Mouse (Mus musculus): ENCODE data around the gene Smarca5.

The Smarca5 gene

GRCm38 (mm10) chr8:80739155-80739924, at the start of gene Smarca5:
TSS of gene Smarca5 (minus strand) at chr8:80739497.
- peak; percentile 96 for DNase-seq (ENCODE audit: low spot score)

DNA sequence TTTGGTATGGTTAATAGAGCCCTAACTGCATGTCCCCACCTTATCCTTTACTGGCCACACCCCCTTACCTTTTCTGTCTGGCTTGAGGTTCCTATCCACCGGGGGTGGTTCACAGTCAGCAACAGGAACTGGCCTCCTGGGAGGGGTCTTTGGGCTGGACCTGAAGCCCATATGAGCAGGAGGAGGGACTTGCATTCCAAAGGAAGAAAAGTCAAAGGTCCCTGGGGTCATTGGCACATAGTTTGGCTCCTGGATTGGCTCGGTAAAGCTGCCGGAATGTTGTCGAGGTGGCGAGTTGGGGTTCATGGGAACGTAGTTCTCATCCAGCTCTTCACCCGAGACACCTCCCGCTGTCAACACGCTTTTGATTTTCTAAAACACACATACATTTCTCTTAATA, 45.3 kb upstream of the Smarca5 start:
- no peak for DNase-seq (ENCODE audit: low spot score)

- no peak for DNase-seq (ENCODE audit: low spot score)
These were observed 44.0 kb upstream of the Smarca5 start for GRCm38 (mm10) chr8:80783271-80783670.

- DNase-seq (ENCODE audit: low spot score): no peak
These were observed 42.0 kb upstream of the Smarca5 start for GRCm38 (mm10) chr8:80781338-80781737.

GRCm38 (mm10) chr8:80780271-80780670, 41.0 kb upstream of the Smarca5 start:
- no peak for DNase-seq (ENCODE audit: low spot score)

DNA sequence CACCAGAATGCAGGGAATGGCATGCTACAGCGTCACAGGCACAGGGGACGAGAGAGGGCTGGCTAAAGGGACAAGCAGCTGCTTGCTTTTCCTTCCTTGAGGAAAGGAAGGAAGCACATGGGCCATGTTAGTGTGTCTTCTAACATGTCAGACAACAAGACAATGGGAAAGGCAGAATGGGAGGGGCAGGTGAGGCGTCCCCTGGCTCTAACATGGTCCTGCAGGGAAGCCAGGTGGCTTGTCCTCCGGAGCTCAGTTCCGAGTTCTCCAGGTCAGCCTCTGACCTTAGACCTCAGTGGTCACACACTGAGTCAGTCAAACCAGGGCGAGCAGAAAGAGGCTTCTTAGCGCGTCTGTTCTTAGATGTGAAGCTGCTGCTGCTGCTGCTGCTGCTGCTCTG, 37.1 kb upstream of the Smarca5 start:
- DNase-seq (ENCODE audit: low spot score): no peak

GRCm38 (mm10) chr8:80772732-80773460, 33.6 kb upstream of the Smarca5 start:
- DNase-seq (ENCODE audit: low spot score): no peak

DNA sequence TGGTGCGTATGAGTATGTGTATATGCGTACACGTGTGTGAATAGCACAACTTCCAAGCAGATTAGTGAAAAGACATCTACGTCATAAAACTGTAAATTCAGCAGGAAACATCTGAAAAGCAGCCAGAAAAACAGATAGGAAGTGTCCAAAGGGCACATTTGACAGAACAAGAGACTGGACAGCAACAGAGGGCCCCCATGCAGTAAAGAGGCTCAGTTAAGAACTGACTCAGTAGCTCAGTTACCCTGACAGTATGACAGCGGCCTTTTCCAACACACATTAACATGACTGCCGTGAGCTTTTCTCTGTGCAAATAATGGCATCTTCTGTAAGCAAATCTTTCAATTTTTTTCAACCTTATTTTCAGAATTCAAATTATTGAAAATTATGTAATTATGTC, 29.2 kb upstream of the Smarca5 start:
- no peak for DNase-seq (ENCODE audit: low spot score)

DNA sequence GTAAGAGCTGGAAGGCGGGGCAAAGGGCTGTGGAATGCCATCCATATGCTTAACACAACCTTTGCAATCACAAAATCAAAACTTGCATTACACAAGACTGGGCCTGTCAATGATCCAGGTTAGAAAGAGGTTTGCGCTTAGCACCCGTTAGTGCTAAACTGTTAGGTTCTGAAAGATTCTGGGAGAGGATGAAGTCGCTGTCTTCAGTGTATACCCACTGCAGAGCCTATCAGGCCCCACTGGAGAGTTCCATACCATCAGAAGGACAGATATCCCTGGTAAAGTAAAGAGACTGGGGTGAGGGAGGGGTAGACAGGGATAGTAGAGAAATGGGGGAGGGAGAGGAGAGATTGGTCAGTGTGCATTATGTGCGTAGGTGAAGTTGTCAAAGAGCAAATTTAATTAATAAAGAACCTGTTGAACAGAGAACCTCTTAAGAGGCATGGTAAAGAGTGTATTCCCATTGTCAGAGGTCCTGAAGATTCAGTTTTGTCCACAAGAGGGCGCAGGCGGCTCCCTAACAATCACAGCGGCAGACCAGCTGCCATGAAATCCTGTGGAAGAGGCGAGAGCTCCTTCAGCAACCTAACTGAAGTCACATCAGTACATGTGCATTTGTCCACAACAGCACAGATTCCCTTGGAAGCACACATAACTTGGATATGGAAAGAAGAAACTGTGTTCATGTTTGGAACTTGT, 13.9 kb upstream of the Smarca5 start:
- DNase-seq (ENCODE audit: low spot score): peak; percentile 85

DNA sequence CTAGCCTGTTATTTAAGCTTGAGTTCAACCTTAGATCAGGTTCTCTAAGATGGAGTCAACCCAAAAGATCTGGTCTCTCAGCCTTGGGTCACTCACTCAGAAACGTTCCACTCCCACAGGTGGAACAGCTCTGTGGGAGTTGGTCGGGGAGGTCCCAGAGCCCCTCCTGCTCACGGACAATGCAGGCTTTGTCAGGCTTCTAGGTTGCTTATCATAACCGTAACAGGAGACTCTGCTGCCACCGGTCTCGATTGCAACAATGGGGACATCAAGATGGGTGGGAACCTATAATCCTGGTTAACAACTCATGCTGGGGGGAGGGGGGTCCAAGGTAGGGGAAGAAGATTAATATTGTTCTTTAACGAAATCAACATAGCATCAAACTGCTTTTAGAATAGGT, 13.1 kb upstream of the Smarca5 start:
- DNase-seq (ENCODE audit: low spot score): no peak

DNA sequence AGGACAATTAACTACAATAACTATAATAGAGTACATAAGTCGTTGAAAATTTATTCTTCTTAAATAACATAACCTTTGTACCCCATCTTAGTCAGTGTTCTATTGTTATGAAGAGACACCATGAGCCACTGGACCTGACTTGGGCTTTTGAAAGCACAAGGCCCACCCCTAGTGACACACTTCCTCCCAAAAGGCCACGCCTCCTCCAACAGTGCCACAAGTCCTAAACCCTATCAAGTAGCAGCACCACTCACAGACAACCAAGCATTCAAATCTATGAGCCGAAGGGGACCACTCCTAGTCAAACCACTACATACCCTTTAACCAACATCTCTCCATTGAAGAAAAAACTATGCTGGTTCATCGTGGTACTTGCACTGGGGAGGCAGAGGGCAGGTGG, 9.8 kb upstream of the Smarca5 start:
- no peak for DNase-seq (ENCODE audit: low spot score)

DNA sequence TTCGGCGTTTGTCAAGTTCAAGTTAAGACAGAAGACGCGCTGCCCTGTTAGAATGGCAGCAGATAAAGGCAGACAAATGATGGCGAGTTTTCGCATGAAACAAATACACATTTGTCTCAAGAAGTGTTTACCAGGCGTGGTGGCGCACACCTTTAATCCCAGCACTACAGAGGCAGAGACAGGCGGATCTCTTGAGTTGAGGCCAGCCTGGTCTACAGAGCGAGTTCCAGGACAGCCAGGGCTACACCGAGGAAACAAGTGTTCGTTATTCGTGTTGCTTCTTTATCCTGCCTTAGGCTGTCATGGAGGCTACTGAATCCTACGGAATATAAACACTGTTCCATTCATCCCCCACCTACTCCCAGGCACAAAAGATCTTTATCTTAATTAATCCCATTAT, 635 bp upstream of the Smarca5 start:
- peak; percentile 6 for DNase-seq (ENCODE audit: low spot score)

GRCm38 (mm10) chr8:80738388-80739154, 726 bp downstream of the Smarca5 start:
- DNase-seq (ENCODE audit: low spot score): peak; percentile 21

DNA sequence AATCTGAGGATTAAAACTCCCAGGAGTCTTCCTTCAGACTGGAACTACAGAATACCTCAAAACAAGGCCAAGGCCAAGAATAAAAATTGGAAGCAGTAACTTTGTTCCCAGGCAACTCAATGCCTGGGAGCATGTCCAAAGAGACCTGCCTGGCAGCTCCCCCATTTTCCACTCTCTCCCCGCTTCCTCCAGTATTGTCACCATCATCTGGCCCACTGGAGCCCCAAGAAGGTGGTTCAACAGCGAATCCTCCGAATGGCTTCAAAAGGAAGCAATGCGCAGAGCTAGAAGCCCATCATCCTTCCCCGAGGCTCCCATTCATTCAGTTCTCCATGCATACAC, 1.3 kb downstream of the Smarca5 start:
- DNase-seq (ENCODE audit: low spot score): no peak

- no peak for DNase-seq (ENCODE audit: low spot score)
These were observed 7.0 kb downstream of the Smarca5 start for GRCm38 (mm10) chr8:80732326-80732725.

- DNase-seq (ENCODE audit: low spot score): no peak
These were observed 24.8 kb downstream of the Smarca5 start for GRCm38 (mm10) chr8:80714461-80714860.

GRCm38 (mm10) chr8:80710670-80711400, 28.5 kb downstream of the Smarca5 start:
- no peak for DNase-seq (ENCODE audit: low spot score)

- peak; percentile 61 for DNase-seq (ENCODE audit: low spot score)
These were observed 51.2 kb downstream of the Smarca5 start for GRCm38 (mm10) chr8:80688141-80688540.

- no peak for DNase-seq (ENCODE audit: low spot score)
These were observed 55.5 kb downstream of the Smarca5 start for GRCm38 (mm10) chr8:80683756-80684335.

DNA sequence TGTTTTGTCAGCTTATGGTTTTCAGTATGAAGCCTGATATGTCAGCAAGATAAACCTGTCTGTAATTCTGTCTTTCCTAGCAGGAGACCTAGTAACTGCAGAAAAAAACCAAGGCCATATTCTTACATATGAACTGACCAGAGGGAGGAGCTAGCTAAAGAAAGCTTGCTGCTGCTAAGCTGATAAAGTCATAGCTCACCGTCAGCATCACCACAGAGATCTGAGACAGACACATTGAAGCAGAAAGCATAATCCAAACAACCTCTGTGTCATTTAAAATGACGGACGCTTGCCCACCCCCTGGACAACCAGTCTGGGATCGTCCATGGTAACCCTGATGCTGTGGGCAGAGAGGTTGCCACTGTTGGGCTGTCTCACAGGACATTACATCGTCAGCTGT, 56.7 kb downstream of the Smarca5 start:
- DNase-seq (ENCODE audit: low spot score): no peak

- peak; percentile 4 for DNase-seq (ENCODE audit: low spot score)
These were observed 69.9 kb downstream of the Smarca5 start for GRCm38 (mm10) chr8:80669277-80669901.
